Mouse (Mus musculus): Measurements from ENCODE around the gene 2310022B05Rik. TPM values are rescaled to one million over a fixed set of nuclear protein-coding genes. Genes with fewer than 3 reads are reported as not detected.

Gene 2310022B05Rik
- polyA plus RNA-seq, 1 experiment from 2014 or later = 30.1 TPM

Other genes with a start within 250 kb of the 2310022B05Rik start
- 2.4 TPM in 2 replicates for gene Pgbd5, start 223.7 kb downstream of the 2310022B05Rik start, polyA plus RNA-seq (2015; fragmentation: Nextera tagmentation; extraction: Ambion mirVana)
- 36.6 and 37.2 TPM in 2 replicates for gene Cog2, start 142.6 kb downstream of the 2310022B05Rik start, polyA plus RNA-seq (2015; fragmentation: Nextera tagmentation; extraction: Ambion mirVana)
- gene Agt, start 93.7 kb downstream of the 2310022B05Rik start, polyA plus RNA-seq (2015; fragmentation: Nextera tagmentation; extraction: Ambion mirVana) = 6.9 and 7.9 TPM in 2 replicates
- 0.29 and 0.50 TPM in 2 replicates for gene Capn9, start 87.3 kb downstream of the 2310022B05Rik start, polyA plus RNA-seq (2015; fragmentation: Nextera tagmentation; extraction: Ambion mirVana)
- gene Ttc13, start 58.6 kb upstream of the 2310022B05Rik start, polyA plus RNA-seq (2015; fragmentation: Nextera tagmentation; extraction: Ambion mirVana) = 47.0 and 49.7 TPM in 2 replicates
- gene Arv1, start 58.8 kb upstream of the 2310022B05Rik start, polyA plus RNA-seq (2015; fragmentation: Nextera tagmentation; extraction: Ambion mirVana) = 21.8 and 23.8 TPM in 2 replicates
- gene Fam89a, start 88.5 kb upstream of the 2310022B05Rik start, polyA plus RNA-seq (2015; fragmentation: Nextera tagmentation; extraction: Ambion mirVana) = 11.3 and 14.4 TPM in 2 replicates
- gene Trim67, start 129.7 kb upstream of the 2310022B05Rik start, polyA plus RNA-seq (2015; fragmentation: Nextera tagmentation; extraction: Ambion mirVana) = 0.66 and 0.67 TPM in 2 replicates
- gene Gnpat, start 199.7 kb upstream of the 2310022B05Rik start, polyA plus RNA-seq (2015; fragmentation: Nextera tagmentation; extraction: Ambion mirVana) = 93.6 and 99.0 TPM in 2 replicates
- 42.0 and 43.9 TPM in 2 replicates for gene 2810004N23Rik, start 199.8 kb upstream of the 2310022B05Rik start, polyA plus RNA-seq (2015; fragmentation: Nextera tagmentation; extraction: Ambion mirVana)
- 8.8 and 9.7 TPM in 2 replicates for gene Exoc8, start 234.3 kb upstream of the 2310022B05Rik start, polyA plus RNA-seq (2015; fragmentation: Nextera tagmentation; extraction: Ambion mirVana)
- 10.3 and 10.5 TPM in 2 replicates for gene Sprtn, start 234.5 kb upstream of the 2310022B05Rik start, polyA plus RNA-seq (2015; fragmentation: Nextera tagmentation; extraction: Ambion mirVana)